Mouse (Mus musculus) hindbrain, postnatal 0 days (tissue): ENCODE results near the gene Cenpl. TPM values are rescaled to one million over a fixed set of nuclear protein-coding genes. Genes with fewer than 3 reads are reported as not detected.

Source experiments
- ATAC-seq: fragments of 200-750 bp; cut with Nextera tagmentation; 2 replicates; pipeline ENCODE4 v1.8.0; 2017; ENCODE audit warnings: mild to moderate bottlenecking, moderate TSS enrichment, moderate library complexity
- DNase-seq: peaks from one replicate; pipeline ENCODE4 v3.0.0-alpha.2; 2015; ENCODE audit warnings: low spot score
- H3K27ac ChIP-seq: fragments of 300-500 bp; sonication (generic); 2 replicates; pipeline ENCODE4 v1.5.1; 2014; ENCODE audit warnings: mild to moderate bottlenecking
- H3K27me3 ChIP-seq: fragments of 300-500 bp; sonication (generic); 2 replicates; pipeline ENCODE4 v1.6.1; 2014; ENCODE audit warnings: low read length, mixed read lengths; ENCODE audit not compliant: insufficient read depth
- H3K36me3 ChIP-seq: fragments of 300-500 bp; sonication (generic); 2 replicates; pipeline ENCODE4 v1.6.1; 2014; ENCODE audit warnings: low read length, mixed read lengths; ENCODE audit not compliant: insufficient read depth
- H3K4me1 ChIP-seq: fragments of 300-500 bp; sonication (generic); 2 replicates; pipeline ENCODE4 v1.6.1; 2014; ENCODE audit warnings: antibody characterized with exemption, low read length, mixed read lengths; ENCODE audit not compliant: insufficient read depth
- H3K4me2 ChIP-seq: fragments of 300-500 bp; sonication (generic); 2 replicates; pipeline ENCODE4 v1.6.1; 2014; ENCODE audit warnings: low read depth, mild to moderate bottlenecking, low read length, moderate library complexity, mixed read lengths
- H3K4me3 ChIP-seq: fragments of 300-500 bp; sonication (generic); 2 replicates; pipeline ENCODE4 v1.5.1; 2014; ENCODE audit warnings: low read length
- H3K9ac ChIP-seq: fragments of 300-500 bp; sonication (generic); replicated peaks from 2 replicates; pipeline ENCODE4 v1.6.1; 2014; ENCODE audit warnings: mild to moderate bottlenecking, low read length, moderate library complexity, mixed read lengths
- H3K9me3 ChIP-seq: fragments of 300-500 bp; sonication (generic); 2 replicates; pipeline ENCODE4 v1.6.1; 2016; ENCODE audit warnings: low read length, mixed read lengths
- CTCF ChIP-seq: IDR thresholded peaks from 2 replicates; pipeline ENCODE4 v1.5.1; 2016; ENCODE audit warnings: antibody characterized with exemption, control low read depth, low read depth
- WGBS: fragments of 180-500 bp; shearing (Covaris S2); extraction: QIAGEN DNeasy Blood & Tissue Kit; methylation state at CpG from one replicate; pipeline ENCODE4 v1.1.7; 2014; 5-methylcytosine and 5-hydroxymethylcytosine counted together
- polyA plus RNA-seq: library from polyadenylated mRNA; unstranded; fragments of >200 nt; fragmentation: Nextera tagmentation; extraction: Ambion mirVana; gene quantifications from 2 replicates; pipeline ENCODE4 v1.2.1, GENCODE M21; 2015
- total RNA-seq: library from RNA; depleted of rRNA; stranded (reverse); fragments of >200 nt; gene quantifications from 2 replicates; pipeline ENCODE4 v1.2.3, GENCODE M21; 2014

The Cenpl gene
- total and polyA plus RNA-seq, 2 experiments from 2014 or later, result 1.0 to 7.5 TPM

- Histone ChIP-seq H3K9me3 (no peaks in the 10 kb centered on the region), H3K27me3 (no peaks in the 10 kb centered on the region), H3K36me3 (peaks cover 25% of the 10 kb centered on the region; the same call in 1 of the 2 replicates), H3K27ac (0 out of 2 replicates have a peak overlapping the region, but pooled peaks have one; percentile 45), H3K4me3 (no peak overlapping the region), H3K4me1 (peaks cover 11% of the 10 kb centered on the region; the same call in 1 of the 2 replicates), H3K9ac (no peak overlapping the region), H3K4me2 (no peak overlapping the region)
- no peak for ATAC-seq
- no peak for TF ChIP-seq CTCF
- DNase-seq, result no peak
Measured at GRCm38 (mm10) chr1:161040855-161041254, 29.7 kb upstream of the Cenpl start.

DNA sequence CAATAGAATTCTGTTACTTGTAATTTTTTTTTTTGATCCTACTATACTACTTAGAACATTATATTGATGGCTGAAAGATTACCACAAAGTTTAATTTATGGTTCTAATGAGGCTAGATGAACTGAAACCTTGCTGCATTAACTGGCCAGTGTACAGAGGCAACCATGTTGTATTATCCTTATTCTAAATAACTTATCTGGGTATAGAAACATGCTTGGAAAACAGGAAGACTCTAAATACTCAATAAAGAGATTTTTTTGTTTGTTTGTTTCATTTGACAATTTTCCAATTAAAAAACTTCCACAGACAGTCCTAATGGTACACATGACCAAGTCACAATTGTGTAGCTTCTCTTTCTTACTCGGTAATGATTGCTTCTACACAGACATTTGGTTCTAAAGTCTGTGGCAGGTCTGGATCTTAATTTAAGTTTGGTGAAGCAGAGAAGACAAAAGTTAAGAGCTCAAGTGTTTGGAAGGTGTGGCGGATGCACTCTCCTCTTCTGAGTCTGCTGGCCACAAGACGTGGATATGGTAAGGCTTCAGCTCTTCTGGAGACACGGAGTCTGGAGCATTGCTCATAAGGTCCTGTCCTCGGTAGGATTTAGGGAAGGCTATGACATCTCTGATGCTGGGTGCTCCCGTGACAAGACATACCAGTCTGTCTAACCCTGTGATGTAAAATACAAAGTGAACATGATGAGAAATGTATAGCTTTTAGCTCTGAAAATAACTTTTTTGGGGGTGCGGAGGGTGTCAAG, 29.1 kb upstream of the Cenpl start:
- Histone ChIP-seq H3K9me3 (no peaks in the 10 kb centered on the region), H3K36me3 (peaks cover 30% of the 10 kb centered on the region; the same call in 1 of the 2 replicates), H3K9ac (no peak overlapping the region), H3K27me3 (no peaks in the 10 kb centered on the region), H3K27ac (no peak overlapping the region), H3K4me1 (peaks cover 11% of the 10 kb centered on the region; the same call in 1 of the 2 replicates), H3K4me3 (no peak overlapping the region), H3K4me2 (no peak overlapping the region)
- DNase-seq, result no peak
- no peak for ATAC-seq
- WGBS, result 86% methylated on average over 7 of the region's 7 CpGs
- TF ChIP-seq CTCF, result no peak

DNA sequence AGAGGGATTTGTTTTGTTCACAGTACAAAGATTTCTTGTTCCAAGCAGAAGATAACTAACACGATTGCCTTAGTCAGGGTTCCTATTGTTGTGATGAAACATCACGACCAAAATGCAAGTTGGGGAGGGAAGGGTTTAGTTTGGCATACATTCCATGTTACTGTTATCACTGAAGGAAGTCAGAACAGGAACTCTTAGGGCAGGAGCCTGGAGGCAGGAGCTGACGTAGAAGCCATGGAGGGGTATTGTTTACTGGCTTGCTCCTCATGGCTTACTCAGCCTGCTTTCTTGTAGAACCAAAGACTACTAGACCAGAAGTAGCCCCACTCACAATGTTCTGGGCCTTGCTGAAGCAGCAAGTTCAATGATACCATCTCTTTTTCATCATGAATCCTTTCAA, 23.5 kb upstream of the Cenpl start:
- 93% methylated on average over 3 of the region's 3 CpGs for WGBS
- Histone ChIP-seq H3K4me3 (no peak overlapping the region), H3K9ac (no peak overlapping the region), H3K4me2 (no peak overlapping the region), H3K27me3 (no peaks in the 10 kb centered on the region), H3K27ac (no peak overlapping the region), H3K36me3 (peaks cover 28% of the 10 kb centered on the region; the same call in 1 of the 2 replicates), H3K9me3 (no peaks in the 10 kb centered on the region), H3K4me1 (no peaks in the 10 kb centered on the region)
- ATAC-seq, result no peak
- no peak for DNase-seq
- TF ChIP-seq CTCF, result no peak

DNA sequence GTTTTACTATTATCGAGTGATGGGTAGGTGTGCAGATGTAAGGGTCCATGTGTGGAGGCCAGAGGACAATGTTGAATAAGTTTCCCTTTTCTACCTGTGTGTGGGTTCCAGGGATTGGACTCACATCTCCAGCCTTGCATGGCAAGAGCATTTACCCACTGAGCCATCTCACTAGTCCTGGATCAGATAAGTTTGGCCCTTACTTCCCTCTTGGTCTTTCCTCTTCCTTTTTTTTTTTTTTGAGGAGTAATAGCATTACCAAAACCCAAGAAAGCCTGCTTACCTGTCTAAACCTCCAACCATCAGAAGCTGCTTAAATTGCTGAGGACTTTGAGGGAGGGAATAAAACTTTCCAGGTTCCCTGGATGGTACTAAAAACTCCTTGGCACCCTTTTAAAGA, 13.3 kb upstream of the Cenpl start:
- no peaks in the 10 kb centered on the region for H3K4me1 ChIP-seq
- DNase-seq, result no peak
- no peak for ATAC-seq
- H3K4me2 ChIP-seq, result no peak overlapping the region
- WGBS, result 93% methylated on average over 1 of the region's 1 CpGs
- H3K27ac ChIP-seq, result no peak overlapping the region
- H3K36me3 ChIP-seq, result peaks cover 22% of the 10 kb centered on the region; the same call in 1 of the 2 replicates
- TF ChIP-seq CTCF, result no peak
- no peaks in the 10 kb centered on the region for H3K9me3 ChIP-seq
- no peak overlapping the region for H3K9ac ChIP-seq
- H3K4me3 ChIP-seq, result no peak overlapping the region
- no peaks in the 10 kb centered on the region for H3K27me3 ChIP-seq

GRCm38 (mm10) chr1:161063351-161063750, 7.2 kb upstream of the Cenpl start:
- WGBS, result 83% methylated on average over 1 of the region's 1 CpGs
- Histone ChIP-seq H3K9me3 (no peaks in the 10 kb centered on the region), H3K4me3 (no peak overlapping the region), H3K36me3 (peaks cover 8% of the 10 kb centered on the region; the same call in 1 of the 2 replicates), H3K4me1 (no peaks in the 10 kb centered on the region), H3K27ac (no peak overlapping the region), H3K27me3 (no peaks in the 10 kb centered on the region), H3K4me2 (no peak overlapping the region), H3K9ac (no peak overlapping the region)
- TF ChIP-seq CTCF, result no peak
- ATAC-seq (no peak), DNase-seq (no peak)

GRCm38 (mm10) chr1:161071272-161071620, 733 bp downstream of the Cenpl start:
- H3K4me2 ChIP-seq, result peak overlapping the region; percentile 67
- peak overlapping the region; percentile 85 for H3K4me3 ChIP-seq
- H3K4me1 ChIP-seq, result peaks cover 12% of the 10 kb centered on the region
- ATAC-seq, result no peak
- TF ChIP-seq CTCF, result no peak
- WGBS, result under 1% methylated on average over 12 of the region's 12 CpGs
- H3K36me3 ChIP-seq, result no peaks in the 10 kb centered on the region
- no peak for DNase-seq
- H3K9ac ChIP-seq, result peak overlapping the region; percentile 55
- peak overlapping the region; percentile 60; the same call in 1 of the 2 replicates for H3K27ac ChIP-seq
- no peaks in the 10 kb centered on the region for H3K9me3 ChIP-seq
- H3K27me3 ChIP-seq, result no peaks in the 10 kb centered on the region

GRCm38 (mm10) chr1:161076238-161076637, 5.7 kb downstream of the Cenpl start:
- DNase-seq, result no peak
- Histone ChIP-seq H3K36me3 (no peaks in the 10 kb centered on the region), H3K4me2 (no peak overlapping the region)

More at GRCm38 (mm10) chr1:161076238-161076637, 5.7 kb downstream of the Cenpl start:
- Histone ChIP-seq H3K9ac (no peak overlapping the region), H3K27ac (no peak overlapping the region), H3K9me3 (no peaks in the 10 kb centered on the region), H3K4me1 (peaks cover 12% of the 10 kb centered on the region), H3K27me3 (no peaks in the 10 kb centered on the region), H3K4me3 (no peak overlapping the region)
- no peak for TF ChIP-seq CTCF
- 91% methylated on average over 6 of the region's 6 CpGs for WGBS
- ATAC-seq, result no peak
